Mouse (Mus musculus): ENCODE data around the gene Pgpep1. TPM values are rescaled to one million over a fixed set of nuclear protein-coding genes. Genes with fewer than 3 reads are reported as not detected.

Gene Pgpep1
- polyA plus RNA-seq (2012; fragmentation: generic; extraction: Trizol), result 38.5 TPM

DNA sequence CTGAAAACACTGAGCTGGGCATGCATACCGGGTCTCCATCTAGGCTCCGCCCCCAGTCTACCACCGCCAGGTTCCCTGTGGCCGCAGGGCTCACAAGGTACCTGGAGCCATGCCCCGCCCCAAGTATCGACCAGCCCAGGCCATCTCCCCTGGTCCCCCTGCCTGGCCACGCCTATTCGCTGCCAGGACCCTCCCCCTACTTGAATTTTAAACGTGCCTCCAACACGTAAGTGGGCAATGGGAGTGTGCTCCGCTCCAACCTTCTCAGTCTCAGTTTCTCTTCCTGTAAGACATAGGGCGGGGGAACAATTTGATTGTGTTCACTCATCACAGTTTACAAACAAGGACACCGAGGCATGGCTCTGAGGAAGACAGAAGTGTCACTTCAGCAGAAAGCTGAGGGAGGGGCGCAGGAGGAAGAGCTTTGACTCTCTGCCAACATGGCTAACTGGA lies at the start of gene Pgpep1:
Gene Pgpep1 (minus strand): TSS at position 116 of the 453 bp plus-strand sequence.
- peak within 1 kb of the TSS; percentile 77 for H3K4me2 ChIP-seq (ENCODE audit: low read depth)
- no peaks in the 10 kb centered on the region for H3K27me3 ChIP-seq (ENCODE audit: control insufficient read depth, insufficient read depth, insufficient read length)
- peaks cover 4% of the 10 kb centered on the region for H3K36me3 ChIP-seq (ENCODE audit: control insufficient read depth, insufficient read depth)
- H3K79me2 ChIP-seq (ENCODE audit: control insufficient read depth, insufficient read depth), result peaks cover 10% of the 10 kb centered on the region
- peak within 1 kb of the TSS; percentile 34 for H3ac ChIP-seq (ENCODE audit: control insufficient read depth, insufficient read length)
- H3K4me3 ChIP-seq, result peak within 1 kb of the TSS; percentile 84
- TF ChIP-seq USF1 (IDR thresholded peaks at IDR 0.05; ENCODE audit: low read depth) (no peak), E2F4 (IDR thresholded peaks at IDR 0.05; ENCODE audit: insufficient read depth) (no peak), SRF (IDR thresholded peaks at IDR 0.05; ENCODE audit: control insufficient read depth, insufficient read length, low read depth) (no peak), TCF3 (IDR thresholded peaks at IDR 0.05; ENCODE audit: insufficient read length, low read depth) (no peak), POLR2AphosphoS2 (IDR thresholded peaks at IDR 0.05; ENCODE audit: insufficient read length, low read depth) (no peak), TCF12 (IDR thresholded peaks at IDR 0.05; ENCODE audit: insufficient read depth, poor library complexity, severe bottlenecking) (no peak), MYOG (IDR thresholded peaks at IDR 0.05; ENCODE audit: control insufficient read depth in 1 of 3, insufficient read depth in 1 of 3, insufficient read length in 2 of 3, low read depth in 2 of 3) (no peak)

DNA sequence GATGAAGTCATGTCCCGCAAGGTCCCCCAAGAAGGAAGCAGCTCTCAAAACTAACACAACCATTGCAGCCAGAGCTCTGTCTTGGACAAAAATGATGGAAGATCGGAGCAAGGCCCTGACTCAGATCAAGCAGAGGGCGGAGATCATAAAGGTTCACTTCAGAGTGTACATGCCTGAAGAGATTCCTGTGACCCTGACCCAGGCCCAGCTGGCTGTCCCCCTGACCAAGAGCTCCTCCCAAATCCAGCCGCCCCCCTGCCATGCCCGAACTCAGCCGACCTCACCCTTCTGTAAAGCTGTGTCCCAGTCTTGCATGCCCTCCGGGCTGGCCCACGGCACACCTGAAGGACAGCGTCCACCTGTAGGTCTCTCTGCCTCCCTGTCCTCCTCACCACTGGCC lies 49.6 kb upstream of the Pgpep1 start:
- Histone ChIP-seq H3K4me2 (ENCODE audit: low read depth) (no peak overlapping the region), H3K79me2 (ENCODE audit: control insufficient read depth, insufficient read depth) (no peaks in the 10 kb centered on the region), H3ac (ENCODE audit: control insufficient read depth, insufficient read length) (no peak overlapping the region), H3K27me3 (ENCODE audit: control insufficient read depth, insufficient read depth, insufficient read length) (no peaks in the 10 kb centered on the region), H3K4me3 (no peak overlapping the region), H3K36me3 (ENCODE audit: control insufficient read depth, insufficient read depth) (no peaks in the 10 kb centered on the region)
- TF ChIP-seq MYOD1 (IDR thresholded peaks at IDR 0.05; ENCODE audit: control insufficient read depth in 1 of 3, insufficient read length in 2 of 3, low read depth in 2 of 3) (no peak), TCF12 (IDR thresholded peaks at IDR 0.05; ENCODE audit: insufficient read depth, poor library complexity, severe bottlenecking) (no peak), POLR2A (IDR thresholded peaks at IDR 0.05; ENCODE audit: insufficient read length, low read depth) (no peak), POLR2AphosphoS2 (IDR thresholded peaks at IDR 0.05; ENCODE audit: insufficient read length, low read depth) (no peak), TCF3 (IDR thresholded peaks at IDR 0.05; ENCODE audit: insufficient read length, low read depth) (no peak), SRF (IDR thresholded peaks at IDR 0.05; ENCODE audit: control insufficient read depth, insufficient read length, low read depth) (no peak), MAX (IDR thresholded peaks at IDR 0.05; ENCODE audit: low read depth) (no peak), E2F4 (IDR thresholded peaks at IDR 0.05; ENCODE audit: insufficient read depth) (no peak), USF1 (IDR thresholded peaks at IDR 0.05; ENCODE audit: low read depth) (no peak), MYOG (IDR thresholded peaks at IDR 0.05; ENCODE audit: control insufficient read depth in 1 of 3, insufficient read depth in 1 of 3, insufficient read length in 2 of 3, low read depth in 2 of 3) (no peak)

DNA sequence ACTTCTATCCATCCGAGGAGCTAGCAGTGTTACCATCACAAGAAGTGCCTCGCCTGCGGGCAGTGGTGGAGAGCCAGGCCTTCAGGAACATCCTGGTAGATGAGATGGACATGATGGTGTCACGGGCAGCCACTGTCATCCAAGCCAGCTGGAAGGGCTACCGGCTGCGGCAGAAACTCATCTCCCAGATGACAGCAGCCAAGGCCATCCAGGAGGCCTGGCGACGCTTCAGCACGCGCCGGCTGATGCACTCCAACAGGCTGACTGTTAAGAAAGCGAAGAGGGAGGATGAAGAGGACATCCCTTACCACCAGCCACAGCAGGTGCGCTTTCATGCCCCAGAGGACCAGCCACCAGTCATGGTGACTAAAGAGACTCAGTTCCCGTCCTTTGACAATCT lies 48.1 kb upstream of the Pgpep1 start:
- Histone ChIP-seq H3K79me2 (ENCODE audit: control insufficient read depth, insufficient read depth) (no peaks in the 10 kb centered on the region), H3K4me2 (ENCODE audit: low read depth) (no peak overlapping the region), H3K36me3 (ENCODE audit: control insufficient read depth, insufficient read depth) (no peaks in the 10 kb centered on the region), H3K4me3 (no peak overlapping the region), H3K27me3 (ENCODE audit: control insufficient read depth, insufficient read depth, insufficient read length) (no peaks in the 10 kb centered on the region), H3ac (ENCODE audit: control insufficient read depth, insufficient read length) (no peak overlapping the region)
- TF ChIP-seq USF1 (IDR thresholded peaks at IDR 0.05; ENCODE audit: low read depth) (no peak), MYOG (IDR thresholded peaks at IDR 0.05; ENCODE audit: control insufficient read depth in 1 of 3, insufficient read depth in 1 of 3, insufficient read length in 2 of 3, low read depth in 2 of 3) (no peak), E2F4 (IDR thresholded peaks at IDR 0.05; ENCODE audit: insufficient read depth) (no peak), TCF12 (IDR thresholded peaks at IDR 0.05; ENCODE audit: insufficient read depth, poor library complexity, severe bottlenecking) (no peak), MAX (IDR thresholded peaks at IDR 0.05; ENCODE audit: low read depth) (no peak), CEBPB (IDR thresholded peaks at IDR 0.05; ENCODE audit: insufficient read depth, poor library complexity, severe bottlenecking) (no peak), REST (IDR thresholded peaks at IDR 0.05; ENCODE audit: insufficient read depth, insufficient read length) (no peak), POLR2A (IDR thresholded peaks at IDR 0.05; ENCODE audit: insufficient read length, low read depth) (no peak), MYOD1 (IDR thresholded peaks at IDR 0.05; ENCODE audit: control insufficient read depth in 1 of 3, insufficient read length in 2 of 3, low read depth in 2 of 3) (no peak), SRF (IDR thresholded peaks at IDR 0.05; ENCODE audit: control insufficient read depth, insufficient read length, low read depth) (no peak), POLR2AphosphoS2 (IDR thresholded peaks at IDR 0.05; ENCODE audit: insufficient read length, low read depth) (no peak), TCF3 (IDR thresholded peaks at IDR 0.05; ENCODE audit: insufficient read length, low read depth) (no peak)

DNA sequence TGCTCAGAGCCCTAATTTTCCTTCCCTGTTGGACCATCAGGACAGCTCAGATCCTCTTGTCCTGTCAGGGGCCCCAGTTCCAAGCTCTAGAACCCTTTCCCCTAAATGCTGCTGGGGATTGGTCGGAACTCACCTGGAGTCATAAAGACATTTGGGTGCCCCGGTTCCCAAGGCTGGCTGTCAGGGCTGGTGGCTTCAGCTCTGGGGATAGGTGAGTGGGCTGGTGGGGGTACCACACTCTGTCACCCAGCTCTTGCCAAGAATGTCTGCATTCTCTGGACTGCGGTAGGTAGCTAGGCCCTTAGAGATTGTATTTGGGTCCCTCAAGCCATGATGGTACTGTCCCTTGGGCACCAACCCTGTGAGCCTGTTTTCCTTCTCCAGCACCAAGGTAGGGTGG lies 43.1 kb upstream of the Pgpep1 start, which contains the start of gene Iqcn:
Gene Iqcn (plus strand): TSS at position 171 of the 400 bp plus-strand sequence.
- Histone ChIP-seq H3K4me3 (peak within 1 kb of the TSS; percentile 94), H3K4me2 (ENCODE audit: low read depth) (peak within 1 kb of the TSS; percentile 89), H3K36me3 (ENCODE audit: control insufficient read depth, insufficient read depth) (no peaks in the 10 kb centered on the region), H3K79me2 (ENCODE audit: control insufficient read depth, insufficient read depth) (peaks cover 20% of the 10 kb centered on the region), H3K27me3 (ENCODE audit: control insufficient read depth, insufficient read depth, insufficient read length) (no peaks in the 10 kb centered on the region), H3ac (ENCODE audit: control insufficient read depth, insufficient read length) (no peak within 1 kb of the TSS)
- TF ChIP-seq POLR2AphosphoS2 (IDR thresholded peaks at IDR 0.05; ENCODE audit: insufficient read length, low read depth) (peak; percentile 38), CEBPB (IDR thresholded peaks at IDR 0.05; ENCODE audit: insufficient read depth, poor library complexity, severe bottlenecking) (no peak)

DNA sequence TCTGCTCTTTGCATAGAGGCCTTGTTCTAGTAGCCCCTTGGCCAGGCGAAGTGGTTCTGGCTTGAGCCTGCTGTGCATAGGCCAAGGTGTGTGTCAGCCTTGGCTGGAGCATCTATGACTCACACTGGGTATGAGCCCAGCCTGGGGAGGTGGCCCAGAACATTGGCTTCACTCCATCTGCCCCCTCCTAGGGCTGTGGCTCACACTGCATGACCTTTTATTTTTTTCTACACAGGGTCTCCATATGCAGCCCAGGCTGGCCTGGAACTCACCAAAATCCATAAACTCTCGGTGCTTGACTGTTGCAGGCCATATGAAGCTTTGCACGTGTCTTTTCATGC lies 42.6 kb upstream of the Pgpep1 start:
- Histone ChIP-seq H3K36me3 (ENCODE audit: control insufficient read depth, insufficient read depth) (no peaks in the 10 kb centered on the region), H3ac (ENCODE audit: control insufficient read depth, insufficient read length) (no peak overlapping the region), H3K4me3 (peak overlapping the region; percentile 94), H3K27me3 (ENCODE audit: control insufficient read depth, insufficient read depth, insufficient read length) (no peaks in the 10 kb centered on the region), H3K79me2 (ENCODE audit: control insufficient read depth, insufficient read depth) (peaks cover 20% of the 10 kb centered on the region), H3K4me2 (ENCODE audit: low read depth) (peak overlapping the region; percentile 89)
- no peak for TF ChIP-seq TCF3 (IDR thresholded peaks at IDR 0.05; ENCODE audit: insufficient read length, low read depth)
- TF ChIP-seq POLR2A (IDR thresholded peaks at IDR 0.05; ENCODE audit: insufficient read length, low read depth), result no peak
- peak; percentile 83 for TF ChIP-seq POLR2AphosphoS2 (IDR thresholded peaks at IDR 0.05; ENCODE audit: insufficient read length, low read depth)
- TF ChIP-seq SRF (IDR thresholded peaks at IDR 0.05; ENCODE audit: control insufficient read depth, insufficient read length, low read depth), result no peak
- no peak for TF ChIP-seq MYOD1 (IDR thresholded peaks at IDR 0.05; ENCODE audit: control insufficient read depth in 1 of 3, insufficient read length in 2 of 3, low read depth in 2 of 3)
- peak in 1 of 3 experiments; percentile 4 for TF ChIP-seq MYOG (IDR thresholded peaks at IDR 0.05; ENCODE audit: control insufficient read depth in 1 of 3, insufficient read depth in 1 of 3, insufficient read length in 2 of 3, low read depth in 2 of 3)
- no peak for TF ChIP-seq REST (IDR thresholded peaks at IDR 0.05; ENCODE audit: insufficient read depth, insufficient read length)
- TF ChIP-seq E2F4 (IDR thresholded peaks at IDR 0.05; ENCODE audit: insufficient read depth), result no peak
- no peak for TF ChIP-seq USF1 (IDR thresholded peaks at IDR 0.05; ENCODE audit: low read depth)
- TF ChIP-seq CEBPB (IDR thresholded peaks at IDR 0.05; ENCODE audit: insufficient read depth, poor library complexity, severe bottlenecking), result no peak
- no peak for TF ChIP-seq MAX (IDR thresholded peaks at IDR 0.05; ENCODE audit: low read depth)

Data from myocyte (in vitro differentiated cells).